Mouse (Mus musculus) hindbrain, embryonic 16.5 days (tissue): ENCODE measurements around the gene Akap7. TPM values are rescaled to one million over a fixed set of nuclear protein-coding genes. Genes with fewer than 3 reads are reported as not detected.
A peak's percentile ranks its signal among the peaks of the same experiment; 100 is the strongest.

Experiments
- ATAC-seq: fragments of 200-750 bp; cut with Nextera tagmentation; 2 replicates; pipeline ENCODE4 v1.8.0; 2017; ENCODE audit warnings: moderate TSS enrichment, moderate library complexity
- H3K27ac ChIP-seq: fragments of 300-500 bp; sonication (generic); 2 replicates; pipeline ENCODE4 v1.5.1; 2014; ENCODE audit warnings: low read depth, mild to moderate bottlenecking, control low read depth, low read length, moderate library complexity
- H3K27me3 ChIP-seq: fragments of 300-500 bp; sonication (generic); replicated peaks from 2 replicates; pipeline ENCODE4 v1.6.1; 2014; ENCODE audit warnings: low read length; ENCODE audit not compliant: control insufficient read depth, insufficient read depth
- H3K36me3 ChIP-seq: fragments of 300-500 bp; sonication (generic); 2 replicates; pipeline ENCODE4 v1.6.1; 2014; ENCODE audit warnings: mild to moderate bottlenecking, low read length, moderate library complexity, mixed read lengths; ENCODE audit not compliant: control insufficient read depth, insufficient read depth
- H3K4me1 ChIP-seq: fragments of 300-500 bp; sonication (generic); 2 replicates; pipeline ENCODE4 v1.6.1; 2014; ENCODE audit warnings: low read depth, low read length; ENCODE audit not compliant: control insufficient read depth, insufficient read depth
- H3K4me2 ChIP-seq: fragments of 300-500 bp; sonication (generic); 2 replicates; pipeline ENCODE4 v1.6.1; 2014; ENCODE audit warnings: mild to moderate bottlenecking, low read length, control low read depth, moderate library complexity
- H3K4me3 ChIP-seq: fragments of 300-500 bp; sonication (generic); 2 replicates; pipeline ENCODE4 v1.5.1; 2014; ENCODE audit warnings: mild to moderate bottlenecking, low read length, control low read depth, moderate library complexity
- H3K9ac ChIP-seq: fragments of 300-500 bp; sonication (generic); 2 replicates; pipeline ENCODE4 v1.6.1; 2014; ENCODE audit warnings: low read depth, mild to moderate bottlenecking, control low read depth, low read length, moderate library complexity
- H3K9me3 ChIP-seq: fragments of 300-500 bp; sonication (generic); 2 replicates; pipeline ENCODE4 v1.6.1; 2014; ENCODE audit warnings: mild to moderate bottlenecking, low read length, moderate library complexity; ENCODE audit not compliant: control insufficient read depth
- WGBS: fragments of 180-500 bp; shearing (Covaris S2); extraction: QIAGEN DNeasy Blood & Tissue Kit; methylation state at CpG from one replicate; pipeline ENCODE4 v1.1.7; 2014; 5-methylcytosine and 5-hydroxymethylcytosine counted together
- polyA plus RNA-seq: library from polyadenylated mRNA; unstranded; fragments of >200 nt; fragmentation: Nextera tagmentation; extraction: Ambion mirVana; gene quantifications from 2 replicates; pipeline ENCODE4 v1.2.1, GENCODE M21; 2015

Gene Akap7
- polyA plus RNA-seq, 1 experiment from 2014 or later = 78.8 TPM

DNA sequence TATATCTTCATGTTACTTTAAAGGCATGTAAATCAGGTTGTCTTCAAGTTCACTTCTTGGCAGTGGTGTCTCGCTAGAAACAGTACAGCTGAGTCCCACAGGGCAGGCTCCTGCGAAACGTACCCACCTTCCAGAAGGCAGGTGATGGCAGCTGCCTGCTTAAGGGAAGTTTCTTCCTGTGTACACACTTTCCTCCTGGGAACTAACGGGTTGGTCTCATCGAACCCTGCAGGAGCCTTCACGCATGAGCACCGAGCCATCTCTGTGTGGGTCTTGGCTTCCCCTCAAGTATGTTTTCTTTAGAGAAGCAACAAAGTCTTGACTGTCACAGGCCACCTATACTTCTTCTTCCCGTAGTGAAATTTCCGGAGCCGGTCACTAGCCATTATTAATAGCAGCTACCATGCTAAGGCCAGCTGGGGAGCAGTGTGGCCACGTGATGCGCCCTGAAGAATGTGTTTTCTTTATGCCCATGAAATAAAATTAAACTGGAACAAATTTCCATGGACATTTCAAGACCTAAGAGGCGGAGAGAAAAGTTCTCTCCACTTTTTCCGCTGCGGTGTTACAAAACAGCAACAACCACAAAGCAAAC lies 87.7 kb downstream of the Akap7 start:
- peak; percentile 23; the same call in 1 of the 2 replicates for ATAC-seq
- no peak overlapping the region for H3K4me3 ChIP-seq
- H3K4me1 ChIP-seq = no peaks in the 10 kb centered on the region; the same call in 1 of the 2 replicates

DNA sequence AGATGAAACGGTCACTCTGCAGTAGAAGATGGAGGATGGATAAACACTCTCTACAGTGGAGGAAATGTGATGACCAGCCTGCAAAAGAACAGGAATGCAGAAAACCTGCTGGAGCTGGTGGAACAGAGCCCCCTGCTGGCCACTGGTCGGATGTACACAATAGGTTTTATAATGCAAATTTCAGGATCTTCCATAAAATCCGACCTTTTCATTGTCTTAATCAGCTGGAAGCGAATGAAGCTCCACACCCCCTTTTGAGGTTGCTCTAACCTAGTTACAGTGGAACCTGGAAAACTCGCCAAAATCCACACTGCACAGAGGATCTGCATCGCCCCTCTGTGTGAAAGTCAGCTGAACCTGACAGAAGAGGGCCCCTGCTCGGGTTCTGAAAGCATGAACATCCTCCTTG lies 88.4 kb downstream of the Akap7 start:
- peak; percentile 88 for ATAC-seq
- H3K27ac ChIP-seq = no peak overlapping the region
- 15% methylated on average over 7 of the region's 7 CpGs for WGBS
- no peak overlapping the region for H3K4me3 ChIP-seq
- peak overlapping the region; percentile 35; the same call in 1 of the 2 replicates for H3K4me2 ChIP-seq
- no peaks in the 10 kb centered on the region for H3K36me3 ChIP-seq
- H3K9ac ChIP-seq = no peak overlapping the region
- no peaks in the 10 kb centered on the region for H3K27me3 ChIP-seq
- no peaks in the 10 kb centered on the region for H3K9me3 ChIP-seq
- H3K4me1 ChIP-seq = no peaks in the 10 kb centered on the region; the same call in 1 of the 2 replicates

More for the DNA sequence above, 87.7 kb downstream of the Akap7 start:
- no peak overlapping the region for H3K4me2 ChIP-seq
- no peak overlapping the region for H3K9ac ChIP-seq
- H3K9me3 ChIP-seq = no peaks in the 10 kb centered on the region
- H3K27ac ChIP-seq = no peak overlapping the region
- no peaks in the 10 kb centered on the region for H3K36me3 ChIP-seq
- H3K27me3 ChIP-seq = no peaks in the 10 kb centered on the region
- WGBS = 57% methylated on average over 15 of the region's 15 CpGs

DNA sequence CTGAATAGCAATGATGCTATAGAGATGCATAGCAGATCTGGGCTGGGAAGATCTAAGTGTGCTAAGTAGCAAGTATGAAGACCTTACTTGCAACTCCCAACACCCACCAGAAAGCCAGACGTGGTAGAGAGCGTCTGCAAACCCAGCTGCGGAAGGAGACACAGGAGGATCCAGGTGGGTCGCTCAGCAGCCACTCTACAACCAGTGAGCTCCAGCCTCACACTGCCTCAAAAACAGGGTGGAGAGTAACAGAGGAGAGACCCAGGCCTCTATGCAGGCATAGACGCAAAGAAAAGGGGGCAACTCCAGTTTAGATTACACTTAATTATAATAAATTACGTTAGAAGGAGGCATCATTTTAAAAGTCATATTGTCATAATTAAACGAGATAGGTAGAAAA lies 88.9 kb downstream of the Akap7 start:
- H3K36me3 ChIP-seq = no peaks in the 10 kb centered on the region
- H3K27me3 ChIP-seq = no peaks in the 10 kb centered on the region
- H3K4me1 ChIP-seq = no peaks in the 10 kb centered on the region; the same call in 1 of the 2 replicates
- no peaks in the 10 kb centered on the region for H3K9me3 ChIP-seq
- no peak overlapping the region for H3K27ac ChIP-seq
- H3K4me3 ChIP-seq = no peak overlapping the region
- ATAC-seq = 0 out of 2 replicates have a peak, but pooled peaks have one; percentile 55
- 71% methylated on average over 7 of the region's 7 CpGs for WGBS
- no peak overlapping the region for H3K9ac ChIP-seq
- H3K4me2 ChIP-seq = no peak overlapping the region

DNA sequence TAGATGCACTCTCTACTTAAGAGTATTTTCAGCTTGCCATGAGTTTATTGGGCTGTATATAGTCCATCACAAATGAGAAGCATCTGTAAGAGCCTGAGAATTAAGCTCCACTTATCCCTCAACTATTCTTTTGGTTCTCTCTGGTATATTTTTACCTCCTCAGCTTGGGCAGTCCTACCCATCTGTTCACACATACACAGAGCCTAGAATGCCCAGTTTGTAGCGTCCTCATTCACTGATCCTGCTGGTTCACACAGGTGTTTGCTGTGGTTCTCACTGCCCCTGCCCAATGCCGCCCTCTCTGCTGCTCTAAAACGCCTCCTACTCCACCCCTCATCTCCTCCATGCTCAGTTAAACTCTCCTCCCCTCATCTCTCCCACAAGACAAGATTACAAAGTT lies 91.7 kb downstream of the Akap7 start:
- H3K9ac ChIP-seq = no peak overlapping the region
- H3K27ac ChIP-seq = no peak overlapping the region
- H3K27me3 ChIP-seq = no peaks in the 10 kb centered on the region
- no peaks in the 10 kb centered on the region for H3K9me3 ChIP-seq
- H3K4me2 ChIP-seq = no peak overlapping the region
- 91% methylated on average over 3 of the region's 3 CpGs for WGBS
- no peaks in the 10 kb centered on the region; the same call in 1 of the 2 replicates for H3K4me1 ChIP-seq
- no peak overlapping the region for H3K4me3 ChIP-seq
- H3K36me3 ChIP-seq = no peaks in the 10 kb centered on the region
- no peak for ATAC-seq

DNA sequence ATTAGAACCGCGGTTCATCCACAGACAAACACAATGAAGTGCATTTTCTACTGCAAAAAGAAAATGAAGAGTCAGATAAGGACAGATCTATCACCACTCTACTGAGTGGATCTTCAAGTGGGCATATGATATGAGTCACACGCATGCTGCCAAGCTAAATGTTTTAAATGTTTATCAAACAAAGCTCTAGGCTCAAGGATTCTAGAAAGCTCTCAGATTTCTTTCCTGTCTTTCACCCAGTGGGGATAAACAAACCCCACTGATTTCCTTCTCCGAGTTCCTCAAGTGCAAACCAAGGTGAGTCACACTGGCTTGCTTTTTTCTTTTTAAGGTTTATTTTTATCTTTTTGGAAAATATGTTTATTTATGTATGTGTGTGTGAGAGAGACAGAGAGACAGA lies 94.0 kb downstream of the Akap7 start:
- Histone ChIP-seq H3K27ac (no peak overlapping the region), H3K36me3 (no peaks in the 10 kb centered on the region), H3K4me1 (no peaks in the 10 kb centered on the region), H3K9ac (no peak overlapping the region), H3K4me2 (no peak overlapping the region), H3K9me3 (no peaks in the 10 kb centered on the region), H3K4me3 (no peak overlapping the region), H3K27me3 (no peaks in the 10 kb centered on the region)
- ATAC-seq = no peak
- 88% methylated on average over 4 of the region's 4 CpGs for WGBS

DNA sequence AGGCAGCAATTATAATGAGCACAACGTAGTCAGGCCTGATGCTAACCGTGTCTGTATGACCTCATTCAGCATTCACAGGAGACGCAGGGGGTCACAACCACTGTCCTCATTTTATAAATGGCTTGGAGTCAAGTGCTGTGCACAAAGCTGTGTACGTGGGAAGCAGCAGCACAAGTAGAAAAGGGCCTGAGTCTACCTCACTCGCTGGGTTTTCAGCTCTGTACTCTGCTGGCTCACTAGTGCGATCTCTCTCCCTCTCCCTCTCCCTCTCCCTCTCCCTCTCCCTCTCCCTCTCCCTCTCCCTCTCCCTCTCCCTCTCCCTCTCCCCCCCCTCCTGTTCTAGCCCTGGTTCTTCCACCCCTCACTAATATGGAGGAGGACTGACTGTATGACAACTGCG lies 99.1 kb downstream of the Akap7 start:
- Histone ChIP-seq H3K27me3 (no peaks in the 10 kb centered on the region), H3K27ac (no peak overlapping the region), H3K9ac (no peak overlapping the region), H3K9me3 (no peaks in the 10 kb centered on the region), H3K4me3 (no peak overlapping the region), H3K4me1 (no peaks in the 10 kb centered on the region), H3K36me3 (no peaks in the 10 kb centered on the region), H3K4me2 (no peak overlapping the region)
- peak; percentile 70; the same call in 1 of the 2 replicates for ATAC-seq
- WGBS = 41% methylated on average over 7 of the region's 7 CpGs

DNA sequence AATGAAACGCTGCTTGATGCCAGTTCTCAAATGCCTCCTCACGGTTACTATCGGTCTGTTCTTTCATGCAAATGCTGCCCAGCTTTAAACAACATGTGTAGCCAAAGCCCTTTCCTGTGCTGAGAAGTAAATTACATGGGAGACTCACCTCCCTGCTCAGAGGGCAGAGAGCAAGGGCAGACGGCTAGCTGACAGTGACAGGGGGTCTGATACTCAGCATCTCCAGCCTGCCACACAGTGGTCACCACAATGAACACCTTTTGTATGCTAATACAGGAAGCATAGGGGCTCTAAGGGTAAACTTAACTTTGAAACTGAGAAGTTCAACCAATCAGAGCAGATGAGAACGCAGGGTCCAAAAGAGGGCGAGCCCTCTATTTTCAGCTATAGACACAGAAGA lies 99.8 kb downstream of the Akap7 start:
- H3K27ac ChIP-seq = no peak overlapping the region
- no peak overlapping the region for H3K4me3 ChIP-seq
- no peaks in the 10 kb centered on the region for H3K4me1 ChIP-seq
- no peak overlapping the region for H3K4me2 ChIP-seq
- H3K36me3 ChIP-seq = no peaks in the 10 kb centered on the region
- H3K27me3 ChIP-seq = no peaks in the 10 kb centered on the region
- H3K9me3 ChIP-seq = no peaks in the 10 kb centered on the region
- no peak for ATAC-seq
- no peak overlapping the region for H3K9ac ChIP-seq
- WGBS = 36% methylated on average over 6 of the region's 6 CpGs

DNA sequence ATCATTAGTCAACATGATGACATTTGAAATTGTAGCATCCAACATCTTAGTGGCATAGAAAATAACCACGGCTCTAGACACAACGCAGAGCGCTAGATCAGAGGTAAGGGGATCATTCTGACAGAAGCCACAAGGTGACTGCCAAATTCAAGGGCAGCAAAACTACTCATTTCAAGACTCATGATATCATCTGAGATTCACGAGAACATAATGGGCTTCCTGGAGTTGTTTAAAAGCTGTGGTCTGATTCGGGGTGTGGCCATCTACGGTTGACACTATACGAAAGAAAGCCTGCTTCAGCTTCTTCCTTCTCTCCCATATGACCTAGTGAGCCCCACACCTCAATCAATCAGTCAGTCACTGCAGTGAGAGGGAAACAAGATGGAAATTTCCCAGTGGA lies 107.0 kb downstream of the Akap7 start:
- H3K4me1 ChIP-seq = peaks cover 8% of the 10 kb centered on the region
- H3K27ac ChIP-seq = no peak overlapping the region
- 82% methylated on average over 7 of the region's 7 CpGs for WGBS
- H3K27me3 ChIP-seq = no peaks in the 10 kb centered on the region
- H3K36me3 ChIP-seq = no peaks in the 10 kb centered on the region
- ATAC-seq = peak; percentile 16; the same call in 1 of the 2 replicates
- no peaks in the 10 kb centered on the region for H3K9me3 ChIP-seq
- H3K4me2 ChIP-seq = peak overlapping the region; percentile 77
- H3K9ac ChIP-seq = peak overlapping the region; percentile 14; the same call in 1 of the 2 replicates
- peak overlapping the region; percentile 52 for H3K4me3 ChIP-seq

DNA sequence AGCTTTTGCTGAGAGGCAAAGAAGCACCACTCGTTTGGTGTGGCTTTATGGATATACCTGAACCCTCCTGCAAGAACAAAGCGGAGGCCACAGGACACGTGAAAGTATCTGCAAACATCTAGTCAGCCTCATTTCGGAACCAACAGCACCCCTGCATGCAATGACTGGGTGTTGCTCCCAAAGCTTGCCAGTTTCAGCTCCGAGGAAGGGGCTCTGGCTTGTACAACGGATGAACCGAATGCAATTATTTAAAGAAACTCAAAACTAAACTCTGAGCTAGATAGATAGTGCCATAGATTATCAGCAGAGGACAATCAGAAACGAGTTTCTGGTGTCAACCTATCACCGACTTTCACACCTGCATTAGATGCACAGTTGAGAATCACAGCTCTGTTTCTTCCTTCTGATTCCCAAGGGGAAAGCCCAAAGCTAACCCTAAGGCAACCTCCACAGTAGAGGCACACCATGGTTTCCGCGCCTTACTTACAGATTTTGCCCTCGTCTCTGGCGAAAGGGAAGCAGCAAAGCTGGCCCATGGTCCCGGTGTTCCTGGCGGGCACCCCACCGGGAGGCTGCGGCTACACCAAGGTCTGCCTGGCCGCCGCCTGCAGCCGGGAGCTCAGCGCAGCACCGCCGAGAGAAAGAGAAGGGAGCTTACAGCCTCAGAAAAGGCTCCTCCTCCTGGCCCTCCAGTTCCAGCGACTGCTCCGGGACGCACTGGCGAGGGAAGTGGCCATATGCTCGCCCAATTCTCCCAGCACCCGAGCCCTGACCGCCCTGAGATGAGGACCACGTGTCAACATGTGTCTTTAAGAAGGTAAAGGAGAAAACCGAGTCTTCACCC lies 107.9 kb downstream of the Akap7 start:
- H3K4me2 ChIP-seq = peak overlapping the region; percentile 77
- H3K4me1 ChIP-seq = peaks cover 8% of the 10 kb centered on the region
- peak overlapping the region; percentile 77 for H3K9ac ChIP-seq
- peak overlapping the region; percentile 52 for H3K4me3 ChIP-seq
- ATAC-seq = peak; percentile 88
- no peaks in the 10 kb centered on the region for H3K27me3 ChIP-seq
- WGBS = 15% methylated on average over 30 of the region's 32 CpGs
- no peaks in the 10 kb centered on the region for H3K9me3 ChIP-seq
- peak overlapping the region; percentile 83 for H3K27ac ChIP-seq
- H3K36me3 ChIP-seq = no peaks in the 10 kb centered on the region
